Mouse (Mus musculus): ENCODE measurements around the gene Fcgr2b. TPM values are rescaled to one million over a fixed set of nuclear protein-coding genes. Genes with fewer than 3 reads are reported as not detected.
A peak's percentile ranks its signal among the peaks of the same experiment; 100 is the strongest.

The Fcgr2b gene
- total and polyA plus RNA-seq, 3 experiments, result 4.7 to 8.2 TPM; not detected in 1

DNA sequence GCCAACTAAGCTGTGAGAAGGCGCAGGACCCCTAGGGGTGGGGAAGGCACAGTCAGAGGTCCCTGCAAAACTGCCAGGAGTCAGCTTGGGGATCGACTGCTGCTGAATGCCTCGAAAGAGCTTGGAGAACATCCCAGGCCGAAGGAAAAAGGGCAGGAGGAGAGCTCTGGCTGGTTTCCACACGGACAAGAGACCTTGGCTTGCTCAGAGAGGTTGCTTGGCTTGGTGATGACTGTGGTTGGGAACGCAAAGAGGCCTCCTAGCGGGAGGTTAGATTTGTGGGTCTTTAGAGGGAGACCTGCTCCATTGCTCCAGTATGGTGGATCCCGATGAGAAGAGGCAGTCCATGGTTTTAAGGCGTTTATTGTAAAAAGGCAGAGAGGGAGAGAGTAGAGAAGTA lies 13.3 kb upstream of the Fcgr2b start:
- no peaks in the 10 kb centered on the region for H3K9me3 ChIP-seq (replicated peaks; ENCODE audit: insufficient read depth, low read length)
- H3K27ac ChIP-seq (ENCODE audit: control insufficient read depth, low read depth, low read length), result no peak overlapping the region
- peaks cover 0 to 2% of the 10 kb centered on the region in 2 experiments; a peak in 1 of 4 replicates for H3K4me1 ChIP-seq (ENCODE audit: control insufficient read depth in 1 of 2, insufficient read depth in 2 of 2, low read length in 2 of 2)
- H3K27me3 ChIP-seq (ENCODE audit: control insufficient read depth in 1 of 2, insufficient read depth in 2 of 2, low read length in 2 of 2), result peaks cover 0 to 1% of the 10 kb centered on the region in 2 experiments; a peak in 2 of 4 replicates
- DNase-seq (ENCODE audit: low read depth, low spot score), result no peak
- H3K79me2 ChIP-seq (ENCODE audit: control insufficient read depth, insufficient read depth, low read length, poor library complexity), result no peaks in the 10 kb centered on the region
- H3K9ac ChIP-seq (ENCODE audit: control insufficient read depth, low read depth, low read length, poor library complexity, severe bottlenecking), result no peak overlapping the region
- no peaks in the 10 kb centered on the region for H3K36me3 ChIP-seq (ENCODE audit: control insufficient read depth in 1 of 2, insufficient read depth in 2 of 2, low read length in 2 of 2)
- H3K4me3 ChIP-seq (ENCODE audit: control insufficient read depth in 1 of 2, insufficient read depth in 1 of 2, low read depth in 2 of 2, low read length in 2 of 2), result no peak overlapping the region
- TF ChIP-seq MYC (IDR thresholded peaks at IDR 0.05; ENCODE audit: low read depth, low read length), result no peak
- no peak for TF ChIP-seq JUND (IDR thresholded peaks at IDR 0.05; ENCODE audit: low read depth, low read length)
- TF ChIP-seq UBTF (IDR thresholded peaks at IDR 0.05; ENCODE audit: borderline replicate concordance, insufficient read depth, low read depth, low read length), result no peak
- TF ChIP-seq TCF12 (IDR thresholded peaks at IDR 0.05; ENCODE audit: low read depth, low read length), result no peak

DNA sequence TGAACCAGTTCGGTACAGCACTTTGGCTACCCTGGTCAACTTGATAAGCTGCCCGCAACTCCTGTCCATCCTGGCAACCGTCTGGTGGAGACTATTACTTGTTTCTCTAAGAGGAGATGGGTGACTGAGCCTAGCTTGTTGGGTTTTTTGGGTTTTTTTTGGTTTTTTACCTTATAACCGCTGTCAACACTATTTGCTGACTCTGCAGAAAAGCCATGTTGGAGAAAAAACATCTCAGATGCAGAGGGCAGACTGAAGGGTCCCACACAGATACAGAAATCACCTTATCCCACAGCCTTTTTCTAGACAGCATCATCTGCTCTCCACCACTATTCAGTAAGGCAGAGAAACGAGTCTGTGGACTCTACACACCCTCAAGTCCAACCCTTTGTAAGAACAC lies 9.5 kb upstream of the Fcgr2b start:
- no peak overlapping the region for H3K27ac ChIP-seq (ENCODE audit: control insufficient read depth, low read depth, low read length)
- no peaks in the 10 kb centered on the region for H3K36me3 ChIP-seq (ENCODE audit: control insufficient read depth in 1 of 2, insufficient read depth in 2 of 2, low read length in 2 of 2)
- peaks cover 0 to 1% of the 10 kb centered on the region in 2 experiments; a peak in 2 of 4 replicates for H3K27me3 ChIP-seq (ENCODE audit: control insufficient read depth in 1 of 2, insufficient read depth in 2 of 2, low read length in 2 of 2)
- no peak for DNase-seq (ENCODE audit: low read depth, low spot score)
- TF ChIP-seq ZC3H11A (IDR thresholded peaks at IDR 0.05; ENCODE audit: low read depth, low read length) (no peak), SMC3 (IDR thresholded peaks at IDR 0.05; ENCODE audit: low read depth, low read length) (no peak), MAFK (IDR thresholded peaks at IDR 0.05; ENCODE audit: borderline replicate concordance, low read depth, low read length) (peak; percentile 92)
- no peak overlapping the region for H3K9ac ChIP-seq (ENCODE audit: control insufficient read depth, low read depth, low read length, poor library complexity, severe bottlenecking)
- no peak overlapping the region for H3K4me3 ChIP-seq (ENCODE audit: control insufficient read depth in 1 of 2, insufficient read depth in 1 of 2, low read depth in 2 of 2, low read length in 2 of 2)
- H3K4me1 ChIP-seq (ENCODE audit: control insufficient read depth in 1 of 2, insufficient read depth in 2 of 2, low read length in 2 of 2), result no peaks in the 10 kb centered on the region; a peak in 1 of 4 replicates
- no peaks in the 10 kb centered on the region for H3K9me3 ChIP-seq (replicated peaks; ENCODE audit: insufficient read depth, low read length)
- no peaks in the 10 kb centered on the region for H3K79me2 ChIP-seq (ENCODE audit: control insufficient read depth, insufficient read depth, low read length, poor library complexity)

DNA sequence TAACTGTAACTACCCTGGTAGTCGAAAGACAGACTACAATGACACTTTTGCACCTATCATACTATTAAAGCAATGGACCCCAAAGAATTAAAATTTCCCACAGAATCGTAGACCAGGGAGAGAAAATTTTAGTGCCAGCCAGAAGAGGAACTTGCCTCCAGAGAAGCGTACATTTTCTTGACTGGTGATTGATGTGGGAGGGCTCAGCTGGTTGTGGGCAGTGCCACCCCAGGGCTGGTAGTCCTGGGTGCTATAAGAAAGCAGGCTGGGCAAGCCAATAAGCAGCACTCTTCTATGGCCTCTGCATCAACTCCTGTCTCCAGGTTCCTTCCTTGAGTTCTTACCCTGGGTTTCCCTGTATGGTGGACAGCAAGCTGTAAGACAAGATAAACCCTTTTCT lies 8.7 kb upstream of the Fcgr2b start:
- H3K27ac ChIP-seq (ENCODE audit: control insufficient read depth, low read depth, low read length), result no peak overlapping the region
- H3K9me3 ChIP-seq (replicated peaks; ENCODE audit: insufficient read depth, low read length), result no peaks in the 10 kb centered on the region
- H3K36me3 ChIP-seq (ENCODE audit: control insufficient read depth in 1 of 2, insufficient read depth in 2 of 2, low read length in 2 of 2), result no peaks in the 10 kb centered on the region
- no peaks in the 10 kb centered on the region; a peak in 1 of 4 replicates for H3K27me3 ChIP-seq (ENCODE audit: control insufficient read depth in 1 of 2, insufficient read depth in 2 of 2, low read length in 2 of 2)
- H3K4me1 ChIP-seq (ENCODE audit: control insufficient read depth in 1 of 2, insufficient read depth in 2 of 2, low read length in 2 of 2), result no peaks in the 10 kb centered on the region; a peak in 1 of 4 replicates
- no peak for DNase-seq (ENCODE audit: low read depth, low spot score)
- H3K4me3 ChIP-seq (ENCODE audit: control insufficient read depth in 1 of 2, insufficient read depth in 1 of 2, low read depth in 2 of 2, low read length in 2 of 2), result no peak overlapping the region
- no peak overlapping the region for H3K9ac ChIP-seq (ENCODE audit: control insufficient read depth, low read depth, low read length, poor library complexity, severe bottlenecking)
- TF ChIP-seq MAX (IDR thresholded peaks at IDR 0.05; ENCODE audit: low read length) (no peak), RCOR1 (IDR thresholded peaks at IDR 0.05; ENCODE audit: low read depth, low read length) (no peak), TBP (IDR thresholded peaks at IDR 0.05; ENCODE audit: low read depth, low read length) (no peak), MYC (IDR thresholded peaks at IDR 0.05; ENCODE audit: low read depth, low read length) (no peak), MAZ (IDR thresholded peaks at IDR 0.05; ENCODE audit: low read depth, low read length) (no peak), CHD2 (IDR thresholded peaks at IDR 0.05; ENCODE audit: low read length) (no peak)
- no peaks in the 10 kb centered on the region for H3K79me2 ChIP-seq (ENCODE audit: control insufficient read depth, insufficient read depth, low read length, poor library complexity)

Measured in MEL (cell line).